Mouse (Mus musculus) embryonic fibroblast, embryonic 13.5 days (primary cell): ENCODE data around the gene Ifi27l2a. TPM values are rescaled to one million over a fixed set of nuclear protein-coding genes. Genes with fewer than 3 reads are reported as not detected.

Experiments
- H3K27ac ChIP-seq: 2 replicates; pipeline ENCODE4 v1.5.1; 2012; ENCODE audit warnings: low read length, control low read depth, inconsistent platforms; ENCODE audit not compliant: insufficient read depth
- H3K4me1 ChIP-seq: 2 replicates; pipeline ENCODE4 v1.6.1; 2011; ENCODE audit warnings: low read length; ENCODE audit not compliant: control insufficient read depth, insufficient read depth
- H3K4me3 ChIP-seq: 2 replicates; pipeline ENCODE4 v1.5.1; 2011; ENCODE audit warnings: mild to moderate bottlenecking, control low read depth, low read length; ENCODE audit not compliant: insufficient read depth
- CTCF ChIP-seq: IDR thresholded peaks from 2 replicates; pipeline ENCODE4 v1.5.1; 2011; ENCODE audit warnings: mild to moderate bottlenecking, control low read depth, low read length, moderate library complexity, borderline replicate concordance; ENCODE audit not compliant: insufficient read depth
- POLR2A ChIP-seq: IDR thresholded peaks from 2 replicates; pipeline ENCODE4 v1.6.1; 2011; ENCODE audit warnings: low read depth, mild to moderate bottlenecking, control low read depth, low read length, moderate library complexity
- polyA plus RNA-seq: library from polyadenylated mRNA; stranded (reverse); fragments of >200 nt; gene quantifications from 2 replicates; pipeline ENCODE4 v1.2.4, GENCODE M21; 2011; ENCODE audit warnings: low read depth; ENCODE audit not compliant: missing spikeins, insufficient read length

Gene Ifi27l2a
- polyA plus RNA-seq, 1 experiment, result 5.5 TPM

GRCm38 (mm10) chr12:103426710-103427109 is 16.8 kb downstream of the Ifi27l2a start:
- no peak for TF ChIP-seq CTCF
- no peak for TF ChIP-seq POLR2A
- no peak overlapping the region for H3K4me3 ChIP-seq
- H3K27ac ChIP-seq, result no peak overlapping the region
- H3K4me1 ChIP-seq, result peaks cover 15% of the 10 kb centered on the region

- peak; percentile 77 for TF ChIP-seq POLR2A
- TF ChIP-seq CTCF, result peak; percentile 74
- peak within 1 kb of the TSS; percentile 97 for H3K4me3 ChIP-seq
- 0 out of 2 replicates have a peak within 1 kb of the TSS, but pooled peaks have one; percentile 33 for H3K27ac ChIP-seq
- peaks cover 15% of the 10 kb centered on the region for H3K4me1 ChIP-seq
Measured at GRCm38 (mm10) chr12:103425729-103426470, 17.6 kb downstream of the Ifi27l2a start, which contains the start of gene Ddx24. Gene Ddx24, minus strand, starts transcription at chr12:103425830.

DNA sequence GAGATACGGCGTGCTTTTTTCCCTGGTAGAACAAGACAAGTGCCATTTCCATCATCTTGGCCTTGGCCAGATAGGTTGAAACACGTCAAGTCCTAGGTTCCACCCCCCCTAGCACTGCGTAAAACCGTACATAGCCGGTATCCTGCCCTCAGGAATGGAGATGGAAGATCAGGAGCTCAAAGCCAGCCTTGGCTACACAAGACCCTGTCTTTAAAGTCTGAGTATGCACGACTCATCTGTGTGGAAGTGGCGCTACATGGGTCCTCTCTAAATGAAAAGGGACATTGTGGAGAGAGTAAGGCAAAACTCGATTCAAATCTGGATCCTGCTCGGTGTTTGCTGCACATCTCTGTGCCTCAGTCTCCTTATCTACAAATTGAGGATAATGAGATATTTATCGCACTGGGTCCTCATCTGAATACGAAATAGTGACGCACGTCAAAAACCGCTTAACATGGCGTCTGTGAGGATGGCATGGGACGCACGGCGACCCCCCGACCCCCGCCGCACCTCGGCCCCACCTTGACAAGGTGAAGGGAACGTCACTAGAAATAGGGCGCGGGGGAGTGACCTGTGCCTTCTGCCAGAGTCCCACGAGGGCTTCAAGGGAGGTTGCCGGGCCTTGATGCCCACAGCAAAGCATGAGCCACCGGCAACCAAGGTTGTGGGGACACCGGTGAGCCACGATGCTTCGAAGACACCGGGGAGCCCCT is 18.3 kb downstream of the Ifi27l2a start:
- Histone ChIP-seq H3K27ac (0 out of 2 replicates have a peak overlapping the region, but pooled peaks have one; percentile 33), H3K4me3 (peak overlapping the region; percentile 97), H3K4me1 (peaks cover 15% of the 10 kb centered on the region)
- TF ChIP-seq CTCF, result no peak
- TF ChIP-seq POLR2A, result no peak

- no peak overlapping the region for H3K27ac ChIP-seq
- H3K4me3 ChIP-seq, result no peak overlapping the region
- TF ChIP-seq POLR2A, result no peak
- TF ChIP-seq CTCF, result no peak
- H3K4me1 ChIP-seq, result no peaks in the 10 kb centered on the region
Measured at GRCm38 (mm10) chr12:103408144-103408543, 35.3 kb downstream of the Ifi27l2a start.

DNA sequence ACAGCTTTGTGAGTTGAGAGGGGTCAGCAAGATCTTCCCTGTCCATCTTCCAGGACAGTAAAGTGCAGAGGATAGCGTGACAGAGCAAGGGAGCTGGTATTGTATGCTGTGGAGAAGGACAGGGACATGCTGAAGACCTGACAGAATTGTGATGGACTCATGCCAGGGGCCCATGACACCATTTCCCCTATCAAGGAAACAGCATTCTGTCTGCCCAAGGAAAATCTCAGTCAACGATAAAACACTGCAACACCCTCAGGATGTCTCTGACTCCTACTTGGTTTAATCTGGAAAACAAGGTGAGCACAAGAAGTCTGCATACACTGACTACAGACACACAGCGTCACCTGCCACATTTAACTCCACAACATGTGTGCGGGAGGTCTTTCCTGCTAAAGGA is 35.8 kb downstream of the Ifi27l2a start, which contains the start of gene 9330161L09Rik:
9330161L09Rik (minus strand) TSS at position 101 of the 400 bp plus-strand sequence.
- H3K4me1 ChIP-seq, result no peaks in the 10 kb centered on the region
- H3K4me3 ChIP-seq, result no peak within 1 kb of the TSS
- no peak within 1 kb of the TSS for H3K27ac ChIP-seq
- no peak for TF ChIP-seq CTCF

DNA sequence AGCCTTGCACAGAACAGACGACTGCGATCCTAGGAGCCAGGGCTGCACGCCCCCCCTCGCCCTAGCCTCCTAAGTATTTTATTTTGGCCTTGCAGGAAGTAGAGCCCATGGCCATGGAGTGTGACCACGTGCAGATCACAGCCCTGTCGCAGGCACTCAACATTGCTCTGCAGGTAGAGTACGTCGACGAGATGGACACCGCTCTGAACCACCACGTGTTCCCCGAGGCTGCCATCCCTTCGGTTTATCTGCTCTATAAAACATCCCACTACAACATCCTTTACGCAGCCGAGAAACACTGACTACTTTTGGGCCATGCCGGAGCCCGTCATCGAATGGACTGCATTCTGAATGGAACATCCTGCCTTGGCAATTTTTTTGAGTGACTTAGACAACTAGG is 39.3 kb downstream of the Ifi27l2a start:
- H3K4me3 ChIP-seq, result no peak overlapping the region
- TF ChIP-seq POLR2A (no peak), CTCF (no peak)
- no peaks in the 10 kb centered on the region for H3K4me1 ChIP-seq
- no peak overlapping the region for H3K27ac ChIP-seq

DNA sequence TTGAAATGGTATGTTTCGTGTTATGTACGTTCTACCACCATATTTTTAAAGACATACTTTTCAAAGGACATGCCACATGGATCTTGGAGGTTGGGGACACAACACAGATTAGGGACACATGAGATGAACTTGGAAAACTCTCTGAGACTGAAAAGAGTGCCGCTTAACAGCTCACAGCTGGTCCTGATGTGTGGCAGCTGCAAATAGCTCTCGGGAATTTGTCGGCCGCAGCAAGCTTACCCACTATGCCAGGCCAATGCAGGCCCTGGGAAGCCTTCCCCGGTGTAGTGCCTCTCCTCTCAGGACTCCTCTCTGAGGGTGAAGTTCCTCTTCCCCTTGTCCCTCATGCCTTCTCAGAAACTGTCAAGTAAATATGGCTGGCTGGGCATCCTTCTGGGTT is 46.7 kb downstream of the Ifi27l2a start:
- Histone ChIP-seq H3K4me1 (no peaks in the 10 kb centered on the region), H3K27ac (no peak overlapping the region), H3K4me3 (no peak overlapping the region)
- TF ChIP-seq CTCF (no peak), POLR2A (no peak)

GRCm38 (mm10) chr12:103395486-103396275 is 47.8 kb downstream of the Ifi27l2a start:
- Histone ChIP-seq H3K4me1 (no peaks in the 10 kb centered on the region), H3K4me3 (no peak overlapping the region), H3K27ac (no peak overlapping the region)
- TF ChIP-seq POLR2A (no peak), CTCF (no peak)

DNA sequence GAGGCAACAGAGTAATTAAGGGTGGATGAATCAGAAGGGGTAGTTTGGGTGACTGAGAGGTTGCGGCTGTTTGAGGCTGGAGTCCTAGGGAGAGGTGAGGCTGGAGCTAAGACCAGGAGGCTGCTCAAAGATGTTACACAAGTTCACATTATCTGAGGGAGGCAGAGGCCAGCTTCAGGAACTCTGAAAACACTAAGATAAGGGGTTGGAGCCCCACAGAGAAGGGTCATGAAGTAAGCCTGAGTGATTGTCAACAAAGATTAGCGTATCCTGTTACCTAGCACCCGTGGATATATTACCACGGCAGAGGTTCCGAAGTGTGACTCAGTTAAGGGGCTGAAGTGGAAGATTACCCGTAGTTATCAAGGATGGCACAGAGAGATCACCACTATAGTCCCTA is 50.0 kb downstream of the Ifi27l2a start:
- no peak for TF ChIP-seq CTCF
- no peak for TF ChIP-seq POLR2A
- Histone ChIP-seq H3K4me3 (no peak overlapping the region), H3K27ac (no peak overlapping the region), H3K4me1 (no peaks in the 10 kb centered on the region)

Other genes starting within 250 kb of the Ifi27l2a start
- not detected in 2 replicates for gene Prima1, start 201.5 kb downstream of the Ifi27l2a start, polyA plus RNA-seq
- gene Fam181a, start 132.7 kb downstream of the Ifi27l2a start, polyA plus RNA-seq, result not detected in 2 replicates
- gene Asb2, start 87.7 kb downstream of the Ifi27l2a start, polyA plus RNA-seq, result not detected in 2 replicates
- 12.0 and 13.3 TPM in 2 replicates for gene Otub2, start 55.0 kb downstream of the Ifi27l2a start, polyA plus RNA-seq
- gene 9330161L09Rik, start 35.9 kb downstream of the Ifi27l2a start, polyA plus RNA-seq, result 0.53 and 0.83 TPM in 2 replicates
- gene Ddx24, start 17.9 kb downstream of the Ifi27l2a start, polyA plus RNA-seq, result 63.6 and 67.9 TPM in 2 replicates
- gene Ifi27, start 9.5 kb downstream of the Ifi27l2a start, polyA plus RNA-seq, result 186 and 203 TPM in 2 replicates
- 0.97 and 2.7 TPM in 2 replicates for gene Ifi27l2b, start 13.5 kb upstream of the Ifi27l2a start, polyA plus RNA-seq
- 0.92 and 4.2 TPM in 2 replicates for gene Ppp4r4, start 88.6 kb upstream of the Ifi27l2a start, polyA plus RNA-seq
- gene Serpina10, start 187.8 kb upstream of the Ifi27l2a start, polyA plus RNA-seq, result not detected in 2 replicates
- gene Serpina6, start 213.5 kb upstream of the Ifi27l2a start, polyA plus RNA-seq, result 0.54 TPM in 1 of 2 replicates, not detected in the other
- gene Serpina16, start 232.5 kb upstream of the Ifi27l2a start, polyA plus RNA-seq, result not detected in 2 replicates